Mouse (Mus musculus) brown adipose tissue, adult 24 weeks (tissue): ENCODE measurements around the gene Pla2g2d. TPM values are rescaled to one million over a fixed set of nuclear protein-coding genes. Genes with fewer than 3 reads are reported as not detected.

ENCODE experiments used
- H3K27ac ChIP-seq: fragments of 200-500 bp; replicated peaks from 2 replicates; pipeline ENCODE4 v1.5.1; 2012; ENCODE audit warnings: low read depth, mild to moderate bottlenecking, low read length
- H3K4me1 ChIP-seq: fragments of 200-500 bp; 2 replicates; pipeline ENCODE4 v1.6.1; 2012; ENCODE audit warnings: low read length, mixed read lengths; ENCODE audit not compliant: control insufficient read depth, insufficient read depth, insufficient read length
- H3K4me3 ChIP-seq: fragments of 200-500 bp; 2 replicates; pipeline ENCODE4 v1.5.1; 2012; ENCODE audit warnings: low read depth, mild to moderate bottlenecking, low read length, moderate library complexity; ENCODE audit not compliant: insufficient read depth
- polyA plus RNA-seq: library from polyadenylated mRNA; stranded (reverse); fragments of >200 nt; gene quantifications from 2 replicates; pipeline ENCODE4 v1.2.4, GENCODE M21; 2012; ENCODE audit not compliant: missing spikeins, insufficient read depth, insufficient read length

The Pla2g2d gene
- polyA plus RNA-seq, 1 experiment, result 4.9 TPM

GRCm38 (mm10) chr4:138755983-138756382 lies 19.6 kb upstream of the Pla2g2d start:
- H3K4me3 ChIP-seq, result no peak overlapping the region
- no peak overlapping the region for H3K27ac ChIP-seq
- no peaks in the 10 kb centered on the region for H3K4me1 ChIP-seq

GRCm38 (mm10) chr4:138757416-138757815 lies 18.1 kb upstream of the Pla2g2d start, which contains the start of gene Pla2g2f:
Gene Pla2g2f (minus strand): TSS chr4:138757626.
- Histone ChIP-seq H3K27ac (no peak within 1 kb of the TSS), H3K4me3 (no peak within 1 kb of the TSS)

GRCm38 (mm10) chr4:138762266-138762665 lies 13.3 kb upstream of the Pla2g2d start:
- Histone ChIP-seq H3K4me1 (no peaks in the 10 kb centered on the region), H3K4me3 (no peak overlapping the region), H3K27ac (no peak overlapping the region)

More at GRCm38 (mm10) chr4:138757416-138757815, 18.1 kb upstream of the Pla2g2d start, which contains the start of gene Pla2g2f:
- H3K4me1 ChIP-seq, result no peaks in the 10 kb centered on the region

- Histone ChIP-seq H3K4me3 (no peak overlapping the region), H3K4me1 (no peaks in the 10 kb centered on the region), H3K27ac (no peak overlapping the region)
Measured at GRCm38 (mm10) chr4:138771970-138772369, 3.6 kb upstream of the Pla2g2d start.

GRCm38 (mm10) chr4:138772386-138772785 lies 3.1 kb upstream of the Pla2g2d start:
- H3K4me3 ChIP-seq, result no peak overlapping the region
- no peak overlapping the region for H3K27ac ChIP-seq
- no peaks in the 10 kb centered on the region for H3K4me1 ChIP-seq

- Histone ChIP-seq H3K4me1 (peaks cover 9% of the 10 kb centered on the region), H3K4me3 (no peak overlapping the region), H3K27ac (no peak overlapping the region)
Measured at GRCm38 (mm10) chr4:138777417-138778407, 2.2 kb downstream of the Pla2g2d start.

- Histone ChIP-seq H3K4me3 (no peak overlapping the region), H3K27ac (no peak overlapping the region), H3K4me1 (peaks cover 9% of the 10 kb centered on the region)
Measured at GRCm38 (mm10) chr4:138780300-138780699, 4.8 kb downstream of the Pla2g2d start.

- H3K27ac ChIP-seq, result no peak overlapping the region
Measured at GRCm38 (mm10) chr4:138782098-138782497, 6.6 kb downstream of the Pla2g2d start.

GRCm38 (mm10) chr4:138785721-138786120 lies 10.2 kb downstream of the Pla2g2d start:
- no peak overlapping the region for H3K4me3 ChIP-seq
- H3K4me1 ChIP-seq, result peaks cover 4% of the 10 kb centered on the region; the same call in 1 of the 2 replicates
- no peak overlapping the region for H3K27ac ChIP-seq

More at GRCm38 (mm10) chr4:138782098-138782497, 6.6 kb downstream of the Pla2g2d start:
- peaks cover 9% of the 10 kb centered on the region for H3K4me1 ChIP-seq
- H3K4me3 ChIP-seq, result no peak overlapping the region

- no peak overlapping the region for H3K27ac ChIP-seq
Measured at GRCm38 (mm10) chr4:138786141-138786540, 10.6 kb downstream of the Pla2g2d start.

GRCm38 (mm10) chr4:138788381-138788780 lies 12.8 kb downstream of the Pla2g2d start:
- no peaks in the 10 kb centered on the region for H3K4me1 ChIP-seq
- no peak overlapping the region for H3K27ac ChIP-seq
- H3K4me3 ChIP-seq, result no peak overlapping the region

More at GRCm38 (mm10) chr4:138786141-138786540, 10.6 kb downstream of the Pla2g2d start:
- Histone ChIP-seq H3K4me1 (peaks cover 2% of the 10 kb centered on the region; the same call in 1 of the 2 replicates), H3K4me3 (no peak overlapping the region)

GRCm38 (mm10) chr4:138791452-138791851 lies 15.9 kb downstream of the Pla2g2d start:
- no peak overlapping the region for H3K27ac ChIP-seq
- H3K4me1 ChIP-seq, result no peaks in the 10 kb centered on the region
- H3K4me3 ChIP-seq, result no peak overlapping the region

GRCm38 (mm10) chr4:138792599-138792998 lies 17.1 kb downstream of the Pla2g2d start:
- Histone ChIP-seq H3K4me3 (no peak overlapping the region), H3K27ac (no peak overlapping the region), H3K4me1 (no peaks in the 10 kb centered on the region)

GRCm38 (mm10) chr4:138793276-138793675 lies 17.7 kb downstream of the Pla2g2d start:
- Histone ChIP-seq H3K27ac (no peak overlapping the region), H3K4me1 (no peaks in the 10 kb centered on the region), H3K4me3 (no peak overlapping the region)

- no peak overlapping the region for H3K27ac ChIP-seq
- no peak overlapping the region for H3K4me3 ChIP-seq
- H3K4me1 ChIP-seq, result no peaks in the 10 kb centered on the region
Measured at GRCm38 (mm10) chr4:138794344-138794743, 18.8 kb downstream of the Pla2g2d start.
